Mouse (Mus musculus) lung, postnatal 25 days (tissue): ENCODE data around the gene Plin2.
"Not testable (repeated sequence)": the region's sequence is repeated elsewhere in the genome, so short reads cannot be mapped to it uniquely, and the experiment has no call there.

Source experiments
- DNase-seq: peaks from one replicate; pipeline ENCODE4 v3.0.0; 2022; ENCODE audit warnings: low spot score

Plin2 gene

GRCm38 (mm10) chr4:86626496-86626895 lies 43.4 kb downstream of the Plin2 start:
- not testable (repeated sequence) for DNase-seq

- DNase-seq = peak; percentile 2
These were observed 44.4 kb downstream of the Plin2 start for GRCm38 (mm10) chr4:86625463-86625862.

GRCm38 (mm10) chr4:86622532-86622931 lies 47.3 kb downstream of the Plin2 start:
- not testable (repeated sequence) for DNase-seq

GRCm38 (mm10) chr4:86622116-86622515 lies 47.7 kb downstream of the Plin2 start:
- no peak for DNase-seq

GRCm38 (mm10) chr4:86620506-86620905 lies 49.4 kb downstream of the Plin2 start:
- no peak for DNase-seq

GRCm38 (mm10) chr4:86612289-86612620 lies 57.6 kb downstream of the Plin2 start:
- DNase-seq = no peak

- peak; percentile 96 for DNase-seq
These were observed 58.2 kb downstream of the Plin2 start, which contains the start of gene Haus6 for GRCm38 (mm10) chr4:86611524-86612288. TSS of gene Haus6 (minus strand) at chr4:86612055.
